Mouse (Mus musculus): ENCODE measurements around the gene Ptprg.

DNA sequence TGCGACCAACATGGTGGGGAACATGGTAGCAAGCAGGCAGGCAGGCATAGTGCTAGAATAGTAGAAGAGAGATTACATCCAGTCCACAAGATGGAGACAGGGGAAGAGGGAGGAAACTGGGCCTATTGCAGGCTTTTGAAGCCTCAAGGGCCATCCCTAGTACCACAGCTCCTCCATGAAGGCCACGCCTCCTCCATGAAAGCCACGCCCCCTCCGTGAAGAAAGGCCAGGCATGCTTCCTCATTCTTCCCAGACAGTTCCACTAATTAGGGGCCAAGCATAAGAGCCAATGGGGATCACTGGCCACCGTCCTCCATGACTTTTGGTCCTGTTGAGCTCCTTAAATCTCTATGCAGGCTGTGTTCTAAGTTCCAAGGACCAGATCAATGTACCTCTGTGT is 17.2 kb upstream of the Ptprg start:
- TF ChIP-seq CTCF (IDR thresholded peaks at IDR 0.05; ENCODE audit: borderline replicate concordance, insufficient read depth, low read depth, low read length) (no peak), POLR2A (IDR thresholded peaks at IDR 0.05; ENCODE audit: borderline replicate concordance, insufficient read depth, low read length) (no peak)

Measured in cerebellum, adult 2 months (tissue).